Mouse (Mus musculus) liver, postnatal 0 days (tissue): Measurements from ENCODE around the gene Stard13.

Source experiments
- CTCF ChIP-seq: sonication (generic); IDR thresholded peaks from 2 replicates; pipeline ENCODE4 v1.5.1; 2016; ENCODE audit warnings: antibody characterized with exemption, low read depth
- EP300 ChIP-seq: IDR thresholded peaks from 2 replicates; pipeline ENCODE4 v1.6.1; 2016; ENCODE audit warnings: antibody characterized with exemption, low read depth, mild to moderate bottlenecking

DNA sequence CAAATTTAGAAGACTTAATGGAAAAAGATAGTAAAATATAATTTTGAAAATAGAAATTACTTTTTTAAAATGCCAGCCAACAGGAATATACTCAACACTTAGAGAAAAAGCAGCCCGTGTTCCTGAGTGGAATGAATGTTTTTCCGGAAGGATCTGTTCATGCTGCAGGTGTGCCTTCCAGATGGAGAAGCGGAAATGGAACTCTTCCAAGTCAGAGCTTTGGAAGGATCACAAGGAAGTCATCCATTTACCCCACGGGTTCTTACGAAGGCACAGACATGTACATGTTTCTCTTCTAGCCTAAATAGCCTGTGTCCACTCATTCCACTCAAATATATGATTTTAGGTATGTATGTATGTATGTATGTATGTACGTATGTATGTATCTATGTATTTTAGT is 142.6 kb downstream of the Stard13 start:
- TF ChIP-seq CTCF (no peak), EP300 (no peak)
